Comparison of ENCODE assay signal across 7 mouse cellular contexts in genomic region chr6:133984666-133985355, GRCm38 (mm10). TPM values are rescaled to one million over a fixed set of nuclear protein-coding genes. Genes with fewer than 3 reads are reported as not detected.
DNase-seq lines count a peak whose midpoint lies in the region; ATAC-seq and TF ChIP-seq lines count a peak whose summit lies in the region.

No protein-coding gene starts in this region.

- 0 out of 2 replicates have a peak overlapping the region, but pooled peaks have one; percentile 12 for H3K4me2 ChIP-seq in stomach, embryonic 14.5 days (replicated peaks; ENCODE audit: low read depth, low read length)
- H3K4me2 ChIP-seq in stomach, postnatal 0 days (replicated peaks; ENCODE audit: low read depth), result no peak overlapping the region
- H3K4me2 ChIP-seq in heart, embryonic 14.5 days (ENCODE audit: low read length), result peak overlapping the region; percentile 30

- WGBS in stomach, embryonic 14.5 days, result 29% methylated on average over 16 of the region's 16 CpGs
- WGBS in stomach, postnatal 0 days, result 29% methylated on average over 16 of the region's 16 CpGs
- WGBS in heart, embryonic 14.5 days, result 41% methylated on average over 16 of the region's 16 CpGs
- 47% methylated on average over 16 of the region's 16 CpGs for WGBS in limb, embryonic 10.5 days

- H3K9ac ChIP-seq in stomach, embryonic 14.5 days (replicated peaks; ENCODE audit: low read depth, low read length), result no peak overlapping the region
- no peak overlapping the region for H3K9ac ChIP-seq in stomach, postnatal 0 days (ENCODE audit: low read length)
- no peak overlapping the region for H3K9ac ChIP-seq in heart, embryonic 14.5 days (ENCODE audit: low read length)

- H3K4me1 ChIP-seq in stomach, embryonic 14.5 days (ENCODE audit: control insufficient read depth, insufficient read depth, low read length), result no peaks in the 10 kb centered on the region
- no peaks in the 10 kb centered on the region for H3K4me1 ChIP-seq in stomach, postnatal 0 days (replicated peaks; ENCODE audit: control insufficient read depth, insufficient read depth)
- 0 out of 4 replicates have a peak, but pooled peaks cover 0 to 2% of the 10 kb centered on the region in 2 experiments for H3K4me1 ChIP-seq in heart, embryonic 14.5 days (ENCODE audit: control insufficient read depth in 2 of 2, insufficient read depth in 2 of 2, low read length in 2 of 2)
- H3K4me1 ChIP-seq in limb, embryonic 10.5 days, result peaks cover 13% of the 10 kb centered on the region

- H3K36me3 ChIP-seq in stomach, embryonic 14.5 days (ENCODE audit: control insufficient read depth, insufficient read depth, low read length), result no peaks in the 10 kb centered on the region
- no peaks in the 10 kb centered on the region for H3K36me3 ChIP-seq in stomach, postnatal 0 days (ENCODE audit: control insufficient read depth, insufficient read depth, low read length)
- no peaks in the 10 kb centered on the region for H3K36me3 ChIP-seq in heart, embryonic 14.5 days (ENCODE audit: control insufficient read depth, insufficient read depth, low read length)
- no peaks in the 10 kb centered on the region for H3K36me3 ChIP-seq in limb, embryonic 10.5 days

- no peak for TF ChIP-seq EP300 in stomach, postnatal 0 days (optimal IDR thresholded peaks at IDR 0.05)

- no peak for ATAC-seq in stomach, embryonic 14.5 days (ENCODE audit: insufficient number of reproducible peaks, insufficient read depth, low FRiP score, low read depth)
- ATAC-seq in stomach, postnatal 0 days (ENCODE audit: low FRiP score, low TSS enrichment), result no peak
- no peak for ATAC-seq in heart, embryonic 14.5 days (ENCODE audit: insufficient number of reproducible peaks, insufficient read depth, low FRiP score, low read depth)
- ATAC-seq in erythroid progenitor cell, adult 5-6 weeks (replicated peaks; ENCODE audit: low FRiP score, poor library complexity, severe bottlenecking), result no peak

- no peaks in the 10 kb centered on the region for H3K9me3 ChIP-seq in stomach, embryonic 14.5 days (ENCODE audit: control insufficient read depth, low read depth, low read length)
- H3K9me3 ChIP-seq in stomach, postnatal 0 days (ENCODE audit: control insufficient read depth, low read length), result no peaks in the 10 kb centered on the region
- no peaks in the 10 kb centered on the region for H3K9me3 ChIP-seq in heart, embryonic 14.5 days (ENCODE audit: control insufficient read depth, low read length)
- no peaks in the 10 kb centered on the region for H3K9me3 ChIP-seq in limb, embryonic 10.5 days (replicated peaks)

- H3K27ac ChIP-seq in stomach, embryonic 14.5 days (ENCODE audit: low read length), result no peak overlapping the region
- no peak overlapping the region for H3K27ac ChIP-seq in stomach, postnatal 0 days (replicated peaks)
- H3K27ac ChIP-seq in heart, embryonic 14.5 days (replicated peaks in 1 of 2; ENCODE audit: control insufficient read depth in 1 of 2, insufficient read depth in 1 of 2, low read depth in 2 of 2, low read length in 2 of 2), result no peak overlapping the region
- 0 out of 2 replicates have a peak overlapping the region, but pooled peaks have one; percentile 0 for H3K27ac ChIP-seq in limb, embryonic 10.5 days

- no peaks in the 10 kb centered on the region for H3K27me3 ChIP-seq in stomach, embryonic 14.5 days (ENCODE audit: control insufficient read depth, insufficient read depth, low read length)
- no peaks in the 10 kb centered on the region for H3K27me3 ChIP-seq in stomach, postnatal 0 days (ENCODE audit: control insufficient read depth, insufficient read depth, low read length)
- no peaks in the 10 kb centered on the region for H3K27me3 ChIP-seq in heart, embryonic 14.5 days (ENCODE audit: control insufficient read depth, insufficient read depth, low read length)
- H3K27me3 ChIP-seq in limb, embryonic 10.5 days (ENCODE audit: low read depth, poor library complexity, severe bottlenecking), result no peaks in the 10 kb centered on the region

- no peak overlapping the region for H3K4me3 ChIP-seq in stomach, embryonic 14.5 days (ENCODE audit: low read depth, low read length)
- H3K4me3 ChIP-seq in stomach, postnatal 0 days (ENCODE audit: low read depth, low read length), result no peak overlapping the region
- no peak overlapping the region for H3K4me3 ChIP-seq in heart, embryonic 14.5 days (ENCODE audit: control insufficient read depth in 1 of 2, insufficient read depth in 1 of 2, low read depth in 1 of 2, low read length in 2 of 2)
- H3K4me3 ChIP-seq in limb, embryonic 10.5 days, result no peak overlapping the region

- no peak for TF ChIP-seq CTCF in stomach, postnatal 0 days (IDR thresholded peaks at IDR 0.05; ENCODE audit: low read depth)

- DNase-seq in stomach, postnatal 0 days (ENCODE audit: low spot score), result no peak
- no peak for DNase-seq in limb, embryonic 10.5 days (ENCODE audit: low spot score)
- no peak for DNase-seq in right cerebral cortex, postnatal 36 days (ENCODE audit: low spot score in 2 of 2)
- no peak for DNase-seq in thymus, postnatal 14 days

RNA-seq across cellular contexts. Expression of gene Etv6, which starts 50.7 kb away (rescaled TPM):
- polyA plus RNA-seq in stomach, embryonic 14.5 days (2014; fragmentation: Nextera tagmentation; extraction: Ambion mirVana), result 16.0 and 17.7 TPM in 2 replicates
- 5.9 and 7.6 TPM in 2 replicates for polyA plus RNA-seq in stomach, postnatal 0 days (2015; fragmentation: Nextera tagmentation; extraction: Ambion mirVana)
- polyA plus RNA-seq in heart, embryonic 14.5 days (2014; fragmentation: Nextera tagmentation; extraction: Ambion mirVana), result 13.0 and 14.5 TPM in 2 replicates
- polyA plus RNA-seq in limb, embryonic 10.5 days (2016; fragmentation: Nextera tagmentation; extraction: Ambion mirVana), result 16.4 and 17.8 TPM in 2 replicates
- 12.3 and 19.3 TPM in 2 replicates for total RNA-seq in erythroid progenitor cell, adult 5-6 weeks (2015; ENCODE audit: low replicate concordance)
- total RNA-seq in erythroid progenitor cell, adult 5-6 weeks (2017; ENCODE audit: low replicate concordance), result 4.2 and 4.5 TPM in 2 replicates
